Mouse (Mus musculus): ENCODE measurements around the gene Mef2d.

DNA sequence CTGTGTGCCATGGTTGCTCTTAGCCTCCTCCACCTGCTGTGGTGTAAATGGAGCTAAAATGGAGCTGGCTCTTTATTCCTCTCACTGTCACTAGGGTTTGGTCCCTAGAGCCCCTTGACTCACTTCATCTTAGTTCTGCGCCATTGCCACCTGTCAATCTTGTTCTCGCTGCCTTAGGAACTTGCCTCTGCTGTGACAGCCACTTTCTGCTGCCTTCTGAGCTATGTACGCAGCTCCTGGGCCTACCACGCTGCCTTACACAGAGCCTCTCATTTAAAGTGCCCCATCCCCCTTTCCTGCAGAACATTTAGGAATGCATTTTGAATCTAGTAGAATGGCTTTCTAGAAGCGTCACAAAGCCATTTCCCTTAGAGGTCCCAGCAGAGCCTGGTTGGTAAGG lies 48.0 kb upstream of the Mef2d start:
- TF ChIP-seq MYOD1 (IDR thresholded peaks at IDR 0.05; ENCODE audit: control insufficient read depth in 1 of 3, insufficient read length in 2 of 3, low read depth in 2 of 3) (no peak), USF1 (IDR thresholded peaks at IDR 0.05; ENCODE audit: low read depth) (no peak), POLR2A (IDR thresholded peaks at IDR 0.05; ENCODE audit: insufficient read length, low read depth) (no peak), POLR2AphosphoS2 (IDR thresholded peaks at IDR 0.05; ENCODE audit: insufficient read length, low read depth) (no peak), MYOG (IDR thresholded peaks at IDR 0.05; ENCODE audit: control insufficient read depth in 1 of 3, insufficient read depth in 1 of 3, insufficient read length in 2 of 3, low read depth in 2 of 3) (no peak), REST (IDR thresholded peaks at IDR 0.05; ENCODE audit: insufficient read depth, insufficient read length) (no peak)

Measured in myocyte (in vitro differentiated cells).